Mouse (Mus musculus) lung, embryonic 16.5 days (tissue): ENCODE data around the gene Ky. TPM values are rescaled to one million over a fixed set of nuclear protein-coding genes. Genes with fewer than 3 reads are reported as not detected.

Source experiments
- ATAC-seq: fragments of 200-750 bp; cut with Nextera tagmentation; 2 replicates; pipeline ENCODE4 v1.8.0; 2017; ENCODE audit warnings: low read depth, mild to moderate bottlenecking, moderate library complexity
- H3K27ac ChIP-seq: fragments of 300-500 bp; sonication (generic); 2 replicates; pipeline ENCODE4 v1.5.1; 2014; ENCODE audit warnings: mild to moderate bottlenecking, control low read depth, low read length
- H3K27me3 ChIP-seq: fragments of 300-500 bp; sonication (generic); 2 replicates; pipeline ENCODE4 v1.6.1; 2014; ENCODE audit warnings: low read depth, low read length, mixed read lengths; ENCODE audit not compliant: control insufficient read depth, insufficient read depth
- H3K36me3 ChIP-seq: fragments of 300-500 bp; sonication (generic); 2 replicates; pipeline ENCODE4 v1.6.1; 2014; ENCODE audit warnings: low read length; ENCODE audit not compliant: control insufficient read depth, insufficient read depth
- H3K4me1 ChIP-seq: fragments of 300-500 bp; sonication (generic); replicated peaks from 2 replicates; pipeline ENCODE4 v1.6.1; 2014; ENCODE audit warnings: low read length, mixed read lengths; ENCODE audit not compliant: control insufficient read depth, insufficient read depth
- H3K4me2 ChIP-seq: fragments of 300-500 bp; sonication (generic); 2 replicates; pipeline ENCODE4 v1.6.1; 2014; ENCODE audit warnings: low read depth, low read length, control low read depth
- H3K4me3 ChIP-seq: fragments of 300-500 bp; sonication (generic); 2 replicates; pipeline ENCODE4 v1.5.1; 2014; ENCODE audit warnings: mild to moderate bottlenecking, low read length, control low read depth
- H3K9ac ChIP-seq: fragments of 300-500 bp; sonication (generic); 2 replicates; pipeline ENCODE4 v1.6.1; 2014; ENCODE audit warnings: low read length, control low read depth
- H3K9me3 ChIP-seq: fragments of 300-500 bp; sonication (generic); 2 replicates; pipeline ENCODE4 v1.6.1; 2016; ENCODE audit warnings: low read length; ENCODE audit not compliant: control insufficient read depth
- WGBS: fragments of 180-500 bp; shearing (Covaris S2); extraction: QIAGEN DNeasy Blood & Tissue Kit; methylation state at CpG from one replicate; pipeline ENCODE4 v1.1.7; 2014; 5-methylcytosine and 5-hydroxymethylcytosine counted together
- polyA plus RNA-seq: library from polyadenylated mRNA; unstranded; fragments of >200 nt; fragmentation: Nextera tagmentation; extraction: Ambion mirVana; gene quantifications from 2 replicates; pipeline ENCODE4 v1.2.1, GENCODE M21; 2015

Gene Ky
- polyA plus RNA-seq, 1 experiment from 2014 or later, result 0.25 TPM

DNA sequence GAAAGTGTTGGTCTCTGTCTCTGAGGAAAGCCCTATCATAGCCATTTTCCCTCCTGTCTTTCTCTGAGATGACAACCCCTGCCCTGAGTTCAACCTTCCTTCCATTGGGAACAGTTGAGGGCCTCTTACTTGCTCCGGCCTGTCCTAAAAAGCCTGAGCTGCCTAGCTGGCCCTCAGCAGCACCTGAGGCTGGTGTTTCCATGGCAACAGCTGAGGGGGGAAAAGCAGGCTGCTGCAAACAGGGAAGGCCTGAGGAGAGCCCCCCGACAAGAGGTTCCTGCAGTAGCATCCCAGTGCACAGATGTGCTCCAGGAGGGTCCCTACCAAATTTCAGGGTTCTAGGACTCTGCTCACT, 38.2 kb downstream of the Ky start:
- H3K9me3 ChIP-seq, result no peaks in the 10 kb centered on the region
- 0 out of 2 replicates have a peak, but pooled peaks have one; percentile 13 for ATAC-seq
- no peak overlapping the region for H3K4me3 ChIP-seq
- H3K4me2 ChIP-seq, result no peak overlapping the region
- no peak overlapping the region for H3K9ac ChIP-seq
- H3K27me3 ChIP-seq, result peaks cover 6% of the 10 kb centered on the region; the same call in 1 of the 2 replicates
- no peak overlapping the region for H3K27ac ChIP-seq
- WGBS, result 47% methylated on average over 2 of the region's 2 CpGs
- peaks cover 12% of the 10 kb centered on the region for H3K4me1 ChIP-seq
- H3K36me3 ChIP-seq, result no peaks in the 10 kb centered on the region

DNA sequence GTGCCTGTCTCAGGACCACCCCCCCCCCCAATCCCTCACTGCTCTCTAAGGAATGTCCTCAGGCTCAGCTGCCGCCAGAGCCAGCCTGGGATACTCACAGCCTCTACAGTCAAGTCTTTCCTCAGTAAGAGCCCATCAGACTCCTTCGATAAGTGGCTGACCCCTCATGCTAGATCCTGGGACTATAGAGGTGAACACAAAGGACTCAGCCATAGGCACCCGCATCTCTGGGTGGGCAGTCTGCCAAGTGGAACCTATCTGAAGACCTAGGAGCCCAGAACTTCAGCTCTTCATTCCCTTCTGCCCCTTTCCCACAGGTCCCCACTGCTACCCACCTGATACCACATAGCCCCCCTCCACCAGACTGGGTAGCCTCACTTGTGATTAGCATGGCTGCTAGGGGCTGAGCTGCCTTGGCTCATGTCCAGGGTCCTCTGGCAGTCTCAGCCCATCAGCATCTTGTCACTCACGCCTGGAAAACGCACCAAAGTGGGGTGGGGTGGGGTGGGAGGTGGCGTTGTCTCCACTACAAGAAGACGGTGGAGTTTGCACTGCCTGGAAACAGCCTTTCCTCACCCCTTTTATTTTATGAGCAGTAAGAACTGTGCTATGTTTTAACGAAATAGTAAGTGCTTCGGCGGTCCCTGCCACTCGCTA, 38.7 kb downstream of the Ky start:
- no peak overlapping the region for H3K9ac ChIP-seq
- peak overlapping the region; percentile 36 for H3K4me3 ChIP-seq
- peak; percentile 41; the same call in 1 of the 2 replicates for ATAC-seq
- peaks cover 12% of the 10 kb centered on the region for H3K4me1 ChIP-seq
- H3K36me3 ChIP-seq, result no peaks in the 10 kb centered on the region
- H3K9me3 ChIP-seq, result no peaks in the 10 kb centered on the region
- WGBS, result 9% methylated on average over 11 of the region's 11 CpGs
- H3K4me2 ChIP-seq, result peak overlapping the region; percentile 72
- no peak overlapping the region for H3K27ac ChIP-seq
- H3K27me3 ChIP-seq, result peaks cover 6% of the 10 kb centered on the region; the same call in 1 of the 2 replicates

DNA sequence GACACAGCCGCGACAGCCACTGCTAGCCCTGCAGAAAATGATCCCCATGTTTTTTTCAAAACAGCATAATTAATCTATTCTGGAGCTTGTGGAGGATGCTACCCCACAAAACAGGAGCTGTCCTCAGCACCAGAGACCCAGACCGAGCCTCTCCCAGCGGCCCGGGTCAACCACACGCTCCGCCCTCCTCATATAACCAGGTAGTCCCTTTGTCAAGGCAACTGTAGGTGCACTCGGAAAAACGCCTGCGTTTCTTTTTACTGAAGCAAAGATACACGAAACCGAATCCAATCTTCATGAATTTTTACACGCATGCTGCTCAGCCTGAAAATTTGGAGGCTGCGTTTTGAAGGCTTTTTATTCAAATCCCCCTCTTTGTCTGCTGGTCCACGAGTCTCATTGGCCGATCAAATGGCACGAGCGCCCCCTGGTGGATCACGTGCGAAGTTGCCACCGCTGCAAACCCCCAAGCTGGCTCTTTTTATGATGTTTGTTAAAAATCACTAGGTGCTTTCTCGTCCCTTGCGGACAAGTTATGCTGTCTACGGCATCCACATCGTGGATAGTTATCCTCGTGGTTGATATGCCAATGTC, 39.3 kb downstream of the Ky start:
- no peaks in the 10 kb centered on the region for H3K36me3 ChIP-seq
- under 1% methylated on average over 26 of the region's 26 CpGs for WGBS
- H3K4me1 ChIP-seq, result peaks cover 12% of the 10 kb centered on the region
- H3K9ac ChIP-seq, result no peak overlapping the region
- ATAC-seq, result peak; percentile 73; the same call in 1 of the 2 replicates
- H3K27me3 ChIP-seq, result peaks cover 6% of the 10 kb centered on the region; the same call in 1 of the 2 replicates
- H3K4me3 ChIP-seq, result peak overlapping the region; percentile 36
- H3K9me3 ChIP-seq, result no peaks in the 10 kb centered on the region
- no peak overlapping the region for H3K27ac ChIP-seq
- peak overlapping the region; percentile 72 for H3K4me2 ChIP-seq

DNA sequence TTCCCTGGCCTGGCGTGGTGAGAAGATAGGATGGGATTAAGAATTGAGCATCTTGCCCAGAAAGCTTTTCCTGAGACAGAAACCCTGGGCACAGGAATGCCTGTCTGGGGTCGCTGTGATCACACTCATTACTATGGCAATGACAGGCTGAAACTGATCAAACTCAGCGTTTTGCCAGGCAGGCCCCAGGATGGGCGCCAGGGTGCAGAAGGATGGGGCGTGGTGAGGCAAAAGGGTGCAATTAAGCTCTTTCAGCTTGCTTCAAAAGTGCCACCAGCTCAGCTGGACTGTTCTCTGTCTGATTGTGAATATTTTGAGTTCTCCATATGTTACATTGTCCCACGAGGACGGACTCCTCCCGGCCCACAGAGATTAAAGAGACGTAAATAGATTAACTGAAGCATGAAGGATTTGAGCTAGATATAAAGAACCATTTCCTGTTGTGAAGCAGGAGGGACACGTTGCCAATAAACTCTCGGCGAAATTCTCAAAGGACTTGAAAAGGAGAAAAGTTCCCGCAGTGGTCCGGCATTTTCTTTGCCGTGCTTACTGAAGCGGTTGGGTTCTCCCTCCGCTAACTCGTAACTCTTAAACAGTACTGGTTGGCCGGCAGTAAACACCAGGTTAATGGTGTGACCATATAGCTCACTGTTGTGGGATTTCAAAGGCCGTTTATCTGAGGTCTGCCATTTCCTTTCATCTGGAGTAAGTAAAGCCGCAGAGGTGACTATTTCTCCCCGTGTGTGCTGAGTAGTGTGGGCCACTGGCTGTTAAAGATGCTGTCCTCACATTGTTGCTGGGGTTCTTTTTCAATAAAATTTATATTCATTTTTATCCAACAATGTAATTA, 40.1 kb downstream of the Ky start:
- H3K36me3 ChIP-seq, result no peaks in the 10 kb centered on the region
- peak overlapping the region; percentile 72 for H3K4me2 ChIP-seq
- ATAC-seq, result no peak
- no peak overlapping the region for H3K9ac ChIP-seq
- peaks cover 12% of the 10 kb centered on the region for H3K4me1 ChIP-seq
- H3K9me3 ChIP-seq, result no peaks in the 10 kb centered on the region
- 27% methylated on average over 22 of the region's 22 CpGs for WGBS
- peaks cover 5% of the 10 kb centered on the region; the same call in 1 of the 2 replicates for H3K27me3 ChIP-seq
- H3K27ac ChIP-seq, result no peak overlapping the region
- no peak overlapping the region for H3K4me3 ChIP-seq

DNA sequence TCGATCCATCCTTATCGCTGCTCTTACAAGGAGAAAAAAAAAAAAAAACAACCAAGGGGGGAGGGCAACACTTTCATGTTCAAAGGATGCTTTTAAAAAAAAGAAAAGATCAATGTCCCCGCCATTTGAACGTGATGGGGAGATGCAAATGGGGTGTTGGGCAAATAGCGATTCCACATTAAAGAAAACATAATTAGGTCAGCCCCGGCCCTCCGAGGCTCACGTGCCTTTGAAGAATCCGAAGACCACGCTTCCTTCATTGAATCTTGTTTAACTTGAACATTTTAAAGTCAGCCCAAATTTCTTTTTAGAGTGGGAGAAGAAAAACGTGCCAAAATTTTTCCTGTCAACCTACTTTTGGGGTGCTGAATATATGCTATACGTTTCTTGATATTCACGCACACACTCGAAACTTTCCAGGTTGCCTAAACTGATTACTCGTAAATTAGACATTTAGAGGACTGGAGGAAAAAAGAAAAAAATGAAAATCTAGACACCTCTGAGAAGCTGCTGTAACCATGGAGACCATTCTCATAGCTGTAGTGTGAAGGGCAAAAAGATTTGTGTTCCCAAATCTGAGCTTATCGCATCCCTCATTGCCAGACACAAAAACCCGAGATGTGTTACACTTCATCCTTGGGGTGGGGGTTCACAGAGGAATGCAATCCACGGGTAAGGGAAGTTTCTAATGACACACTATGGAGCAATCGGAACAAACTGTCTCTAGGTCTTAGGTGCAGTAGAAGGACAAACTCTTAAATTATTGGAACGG, 40.9 kb downstream of the Ky start:
- no peak overlapping the region for H3K4me2 ChIP-seq
- ATAC-seq, result no peak
- H3K27me3 ChIP-seq, result peaks cover 4% of the 10 kb centered on the region; the same call in 1 of the 2 replicates
- H3K4me1 ChIP-seq, result peaks cover 12% of the 10 kb centered on the region
- no peak overlapping the region for H3K9ac ChIP-seq
- H3K27ac ChIP-seq, result no peak overlapping the region
- H3K36me3 ChIP-seq, result no peaks in the 10 kb centered on the region
- no peak overlapping the region for H3K4me3 ChIP-seq
- WGBS, result 45% methylated on average over 20 of the region's 20 CpGs
- no peaks in the 10 kb centered on the region for H3K9me3 ChIP-seq

DNA sequence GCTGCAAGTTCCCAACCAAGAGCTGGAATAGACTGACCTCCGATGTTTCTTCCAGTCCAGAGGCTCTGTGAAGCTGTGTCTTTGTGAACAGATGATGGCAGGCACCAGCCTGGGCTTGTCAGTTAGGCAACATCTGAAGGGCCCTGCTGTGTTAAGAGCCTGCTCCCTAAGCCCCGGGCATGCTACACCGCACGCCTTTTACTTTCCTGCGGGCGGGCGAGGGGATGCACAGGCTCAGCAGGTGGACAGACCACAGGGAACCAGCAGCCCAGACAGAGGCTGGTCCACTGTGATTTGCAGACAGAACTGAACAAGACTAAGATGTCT, 41.4 kb downstream of the Ky start:
- Histone ChIP-seq H3K4me1 (peaks cover 12% of the 10 kb centered on the region), H3K4me3 (no peak overlapping the region), H3K9ac (no peak overlapping the region), H3K9me3 (no peaks in the 10 kb centered on the region), H3K27ac (no peak overlapping the region), H3K27me3 (peaks cover 4% of the 10 kb centered on the region; the same call in 1 of the 2 replicates), H3K36me3 (no peaks in the 10 kb centered on the region), H3K4me2 (no peak overlapping the region)
- no peak for ATAC-seq
- 76% methylated on average over 7 of the region's 7 CpGs for WGBS

DNA sequence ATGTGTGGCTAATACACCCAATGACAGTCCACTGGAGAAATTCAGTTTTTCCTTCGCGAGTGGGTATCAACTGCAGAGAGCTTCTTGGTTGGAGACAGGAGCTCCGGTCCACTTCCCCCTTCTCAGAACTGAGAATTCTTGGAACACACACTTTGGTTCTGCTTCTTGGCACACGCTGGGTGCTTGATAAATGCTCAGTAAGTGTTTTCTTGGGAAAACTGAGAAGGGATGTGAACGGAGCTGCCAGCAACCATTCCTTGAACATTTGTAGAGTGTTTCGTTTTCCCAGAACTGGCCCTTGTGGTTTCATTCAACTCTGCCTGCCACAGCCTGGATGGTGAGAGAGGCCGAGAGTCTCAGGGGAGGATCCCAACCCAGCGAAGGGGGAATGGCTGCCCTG, 43.7 kb downstream of the Ky start:
- H3K27ac ChIP-seq, result no peak overlapping the region
- no peak overlapping the region for H3K9ac ChIP-seq
- no peak for ATAC-seq
- no peak overlapping the region for H3K4me2 ChIP-seq
- H3K4me3 ChIP-seq, result no peak overlapping the region
- no peaks in the 10 kb centered on the region for H3K9me3 ChIP-seq
- WGBS, result 59% methylated on average over 8 of the region's 8 CpGs
- H3K27me3 ChIP-seq, result peaks cover 4% of the 10 kb centered on the region; the same call in 1 of the 2 replicates
- no peaks in the 10 kb centered on the region for H3K36me3 ChIP-seq
- peaks cover 11% of the 10 kb centered on the region for H3K4me1 ChIP-seq

DNA sequence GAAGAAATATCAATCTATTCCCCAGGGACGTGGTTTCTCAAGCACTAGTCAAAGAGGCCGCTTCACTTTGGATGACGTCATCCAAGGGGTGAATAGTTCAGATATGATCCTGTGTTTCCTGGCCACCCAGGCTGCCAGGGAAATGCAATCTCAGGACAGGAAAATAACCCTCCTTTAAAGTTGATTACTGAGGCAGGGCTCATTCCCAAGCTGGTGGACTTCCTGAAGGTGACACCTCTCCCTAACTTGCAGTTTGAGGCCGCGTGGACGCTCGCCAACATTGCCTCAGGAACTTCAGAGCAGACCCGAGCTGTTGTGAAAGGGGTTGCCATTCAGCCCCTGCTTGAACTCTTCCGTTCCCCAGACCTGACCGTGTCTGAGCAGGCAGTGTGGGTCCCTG, 46.2 kb downstream of the Ky start:
- 27% methylated on average over 10 of the region's 10 CpGs for WGBS
- Histone ChIP-seq H3K9me3 (no peaks in the 10 kb centered on the region), H3K9ac (no peak overlapping the region), H3K4me1 (no peaks in the 10 kb centered on the region; the same call in 1 of the 2 replicates), H3K4me2 (no peak overlapping the region), H3K27ac (no peak overlapping the region), H3K4me3 (no peak overlapping the region), H3K36me3 (no peaks in the 10 kb centered on the region), H3K27me3 (no peaks in the 10 kb centered on the region; the same call in 1 of the 2 replicates)
- no peak for ATAC-seq
